Mouse (Mus musculus) kidney, embryonic 16.5 days (tissue): ENCODE measurements around the gene Stt3b. TPM values are rescaled to one million over a fixed set of nuclear protein-coding genes. Genes with fewer than 3 reads are reported as not detected.
A peak's percentile ranks its signal among the peaks of the same experiment; 100 is the strongest.

Experiments used
- ATAC-seq: fragments of 200-750 bp; cut with Nextera tagmentation; 2 replicates; pipeline ENCODE4 v1.8.0; 2017; ENCODE audit warnings: moderate TSS enrichment; ENCODE audit not compliant: low FRiP score, low TSS enrichment
- H3K27ac ChIP-seq: fragments of 300-500 bp; sonication (generic); 2 replicates; pipeline ENCODE4 v1.5.1; 2014; ENCODE audit warnings: low read length
- H3K27me3 ChIP-seq: fragments of 300-500 bp; sonication (generic); 2 replicates; pipeline ENCODE4 v1.6.1; 2014; ENCODE audit warnings: low read length, control low read depth, mixed read lengths; ENCODE audit not compliant: insufficient read depth
- H3K36me3 ChIP-seq: fragments of 300-500 bp; sonication (generic); 2 replicates; pipeline ENCODE4 v1.6.1; 2014; ENCODE audit warnings: low read length, control low read depth, mixed read lengths; ENCODE audit not compliant: insufficient read depth
- H3K4me1 ChIP-seq: fragments of 300-500 bp; sonication (generic); 2 replicates; pipeline ENCODE4 v1.6.1; 2014; ENCODE audit warnings: low read length, control low read depth, mixed read lengths; ENCODE audit not compliant: insufficient read depth
- H3K4me2 ChIP-seq: fragments of 300-500 bp; sonication (generic); replicated peaks from 2 replicates; pipeline ENCODE4 v1.6.1; 2014; ENCODE audit warnings: low read depth, low read length
- H3K4me3 ChIP-seq: fragments of 300-500 bp; sonication (generic); 2 replicates; pipeline ENCODE4 v1.5.1; 2014; ENCODE audit warnings: mild to moderate bottlenecking, low read length
- H3K9ac ChIP-seq: fragments of 300-500 bp; sonication (generic); replicated peaks from 2 replicates; pipeline ENCODE4 v1.6.1; 2014; ENCODE audit warnings: low read length
- H3K9me3 ChIP-seq: fragments of 300-500 bp; sonication (generic); 2 replicates; pipeline ENCODE4 v1.6.1; 2016; ENCODE audit warnings: low read length, control low read depth
- WGBS: fragments of 180-500 bp; shearing (Covaris S2); extraction: QIAGEN DNeasy Blood & Tissue Kit; methylation state at CpG from one replicate; pipeline ENCODE4 v1.1.7; 2014; 5-methylcytosine and 5-hydroxymethylcytosine counted together
- polyA plus RNA-seq: library from polyadenylated mRNA; unstranded; fragments of >200 nt; fragmentation: Nextera tagmentation; extraction: Ambion mirVana; gene quantifications from 2 replicates; pipeline ENCODE4 v1.2.1, GENCODE M21; 2015

Stt3b gene
- polyA plus RNA-seq, 1 experiment from 2014 or later: 102 TPM

- Histone ChIP-seq H3K9ac (no peak overlapping the region), H3K4me3 (no peak overlapping the region), H3K9me3 (no peaks in the 10 kb centered on the region), H3K27ac (no peak overlapping the region), H3K4me1 (no peaks in the 10 kb centered on the region), H3K36me3 (peaks cover 67% of the 10 kb centered on the region), H3K4me2 (no peak overlapping the region), H3K27me3 (no peaks in the 10 kb centered on the region)
- ATAC-seq: no peak
- 82% methylated on average over 5 of the region's 5 CpGs for WGBS
Measured at GRCm38 (mm10) chr9:115249145-115249544, 61.1 kb downstream of the Stt3b start.

GRCm38 (mm10) chr9:115245092-115245491 is 65.1 kb downstream of the Stt3b start:
- Histone ChIP-seq H3K4me3 (no peak overlapping the region), H3K4me1 (no peaks in the 10 kb centered on the region), H3K27me3 (no peaks in the 10 kb centered on the region), H3K36me3 (peaks cover 77% of the 10 kb centered on the region), H3K4me2 (no peak overlapping the region), H3K27ac (no peak overlapping the region), H3K9me3 (no peaks in the 10 kb centered on the region), H3K9ac (no peak overlapping the region)
- no peak for ATAC-seq
- WGBS: 88% methylated on average over 6 of the region's 6 CpGs

- ATAC-seq: no peak
- H3K9me3 ChIP-seq: no peaks in the 10 kb centered on the region
- no peak overlapping the region for H3K4me2 ChIP-seq
- peaks cover 67% of the 10 kb centered on the region for H3K36me3 ChIP-seq
- no peak overlapping the region for H3K9ac ChIP-seq
- no peak overlapping the region for H3K4me3 ChIP-seq
- no peaks in the 10 kb centered on the region for H3K4me1 ChIP-seq
- no peaks in the 10 kb centered on the region for H3K27me3 ChIP-seq
- H3K27ac ChIP-seq: no peak overlapping the region
- 94% methylated on average over 6 of the region's 6 CpGs for WGBS
Measured at GRCm38 (mm10) chr9:115243630-115244029, 66.6 kb downstream of the Stt3b start.

GRCm38 (mm10) chr9:115239861-115240260 is 70.4 kb downstream of the Stt3b start:
- H3K9ac ChIP-seq: no peak overlapping the region
- ATAC-seq: no peak
- no peak overlapping the region for H3K27ac ChIP-seq
- no peak overlapping the region for H3K4me3 ChIP-seq
- 94% methylated on average over 5 of the region's 5 CpGs for WGBS
- peaks cover 44% of the 10 kb centered on the region for H3K36me3 ChIP-seq
- H3K27me3 ChIP-seq: no peaks in the 10 kb centered on the region
- no peaks in the 10 kb centered on the region for H3K9me3 ChIP-seq
- H3K4me2 ChIP-seq: no peak overlapping the region
- no peaks in the 10 kb centered on the region for H3K4me1 ChIP-seq

GRCm38 (mm10) chr9:115237943-115238342 is 72.3 kb downstream of the Stt3b start:
- H3K4me1 ChIP-seq: no peaks in the 10 kb centered on the region
- H3K27ac ChIP-seq: no peak overlapping the region
- H3K27me3 ChIP-seq: no peaks in the 10 kb centered on the region
- H3K4me2 ChIP-seq: no peak overlapping the region
- no peak overlapping the region for H3K9ac ChIP-seq
- H3K36me3 ChIP-seq: peaks cover 25% of the 10 kb centered on the region
- no peak for ATAC-seq
- no peaks in the 10 kb centered on the region for H3K9me3 ChIP-seq
- no peak overlapping the region for H3K4me3 ChIP-seq

GRCm38 (mm10) chr9:115236352-115236841 is 73.8 kb downstream of the Stt3b start:
- peak; percentile 69; the same call in 1 of the 2 replicates for ATAC-seq
- H3K4me3 ChIP-seq: no peak overlapping the region
- no peaks in the 10 kb centered on the region for H3K4me1 ChIP-seq
- no peaks in the 10 kb centered on the region for H3K27me3 ChIP-seq
- H3K9me3 ChIP-seq: no peaks in the 10 kb centered on the region
- no peak overlapping the region for H3K4me2 ChIP-seq
- H3K9ac ChIP-seq: no peak overlapping the region
- peak overlapping the region; percentile 48; the same call in 1 of the 2 replicates for H3K27ac ChIP-seq
- 80% methylated on average over 8 of the region's 8 CpGs for WGBS
- H3K36me3 ChIP-seq: peaks cover 15% of the 10 kb centered on the region

GRCm38 (mm10) chr9:115234561-115234960 is 75.7 kb downstream of the Stt3b start:
- WGBS: 93% methylated on average over 2 of the region's 2 CpGs

GRCm38 (mm10) chr9:115233721-115234120 is 76.5 kb downstream of the Stt3b start:
- Histone ChIP-seq H3K27ac (no peak overlapping the region), H3K9ac (no peak overlapping the region), H3K4me3 (no peak overlapping the region), H3K4me2 (no peak overlapping the region), H3K36me3 (no peaks in the 10 kb centered on the region), H3K9me3 (no peaks in the 10 kb centered on the region), H3K4me1 (peaks cover 12% of the 10 kb centered on the region; the same call in 1 of the 2 replicates), H3K27me3 (no peaks in the 10 kb centered on the region)
- ATAC-seq: no peak
- 89% methylated on average over 5 of the region's 5 CpGs for WGBS

More at GRCm38 (mm10) chr9:115234561-115234960, 75.7 kb downstream of the Stt3b start:
- Histone ChIP-seq H3K9ac (no peak overlapping the region), H3K4me2 (no peak overlapping the region), H3K36me3 (no peaks in the 10 kb centered on the region), H3K9me3 (no peaks in the 10 kb centered on the region), H3K27ac (no peak overlapping the region), H3K4me3 (no peak overlapping the region), H3K4me1 (peaks cover 8% of the 10 kb centered on the region; the same call in 1 of the 2 replicates), H3K27me3 (no peaks in the 10 kb centered on the region)
- ATAC-seq: no peak; the same call in 1 of the 2 replicates

GRCm38 (mm10) chr9:115231476-115231875 is 78.7 kb downstream of the Stt3b start:
- no peak overlapping the region for H3K4me2 ChIP-seq
- no peak overlapping the region for H3K9ac ChIP-seq
- no peaks in the 10 kb centered on the region for H3K36me3 ChIP-seq
- no peak overlapping the region for H3K4me3 ChIP-seq
- no peak overlapping the region for H3K27ac ChIP-seq
- no peaks in the 10 kb centered on the region for H3K9me3 ChIP-seq
- no peak for ATAC-seq
- 98% methylated on average over 3 of the region's 3 CpGs for WGBS
- no peaks in the 10 kb centered on the region for H3K27me3 ChIP-seq
- H3K4me1 ChIP-seq: peaks cover 12% of the 10 kb centered on the region; the same call in 1 of the 2 replicates

GRCm38 (mm10) chr9:115230141-115230540 is 80.1 kb downstream of the Stt3b start:
- Histone ChIP-seq H3K9ac (no peak overlapping the region), H3K36me3 (no peaks in the 10 kb centered on the region), H3K4me3 (no peak overlapping the region), H3K9me3 (no peaks in the 10 kb centered on the region), H3K4me1 (peaks cover 12% of the 10 kb centered on the region; the same call in 1 of the 2 replicates), H3K27ac (no peak overlapping the region), H3K4me2 (no peak overlapping the region), H3K27me3 (no peaks in the 10 kb centered on the region)
- ATAC-seq: peak; percentile 31; the same call in 1 of the 2 replicates
- 28% methylated on average over 3 of the region's 3 CpGs for WGBS
